Mouse (Mus musculus) gastrocnemius, postnatal 25 days (tissue): ENCODE results near the gene Nbr1. TPM values are rescaled to one million over a fixed set of nuclear protein-coding genes. Genes with fewer than 3 reads are reported as not detected.

Experiments
- DNase-seq: peaks from one replicate; pipeline ENCODE4 v3.0.0; 2022
- long read RNA-seq, 2 experiments: library from polyadenylated mRNA; stranded (forward); transcript quantifications; one replicate each; pipeline ENCODE4 v2.0.0; 2021
- total RNA-seq, 2 experiments: library from RNA; stranded (reverse); gene quantifications; 1 replicate in 1 of 2; 2 replicates in 1 of 2; pipeline ENCODE4 v1.2.3; 2021

The Nbr1 gene
- 10 to 100 TPM; 65.0 to 67.8 TPM for total RNA-seq
- long read RNA-seq, experiment 1, full-length matches to known transcripts, result 7 of 28 reads
- long read RNA-seq, experiment 1, partial matches to known transcripts, result 4 of 28 reads
- long read RNA-seq, experiment 1, other reads (novel, unspliced or antisense), result 17 of 28 reads
- long read RNA-seq, experiment 2, full-length matches to known transcripts, result 13 of 33 reads
- long read RNA-seq, experiment 2, partial matches to known transcripts, result 11 of 33 reads
- long read RNA-seq, experiment 2, other reads (novel, unspliced or antisense), result 9 of 33 reads

- DNase-seq, result peak; percentile 91
Observed at GRCm38 (mm10) chr11:101551751-101552475, at the start of gene Nbr1, which contains the start of gene Brca1. TSS of gene Nbr1 (plus strand) at chr11:101552149. TSS of gene Brca1 (minus strand) at chr11:101551955.

- DNase-seq, result no peak
Observed at GRCm38 (mm10) chr11:101506269-101506780, 45.6 kb upstream of the Nbr1 start.

GRCm38 (mm10) chr11:101507090-101507489 is 44.9 kb upstream of the Nbr1 start:
- DNase-seq, result no peak

- DNase-seq, result no peak
Observed at GRCm38 (mm10) chr11:101518937-101519336, 33.0 kb upstream of the Nbr1 start.

- DNase-seq, result no peak
Observed at GRCm38 (mm10) chr11:101519364-101519763, 32.6 kb upstream of the Nbr1 start.

GRCm38 (mm10) chr11:101524446-101524845 is 27.5 kb upstream of the Nbr1 start:
- no peak for DNase-seq

GRCm38 (mm10) chr11:101525056-101525455 is 26.9 kb upstream of the Nbr1 start:
- no peak for DNase-seq

GRCm38 (mm10) chr11:101525936-101526595 is 25.9 kb upstream of the Nbr1 start:
- no peak for DNase-seq

- DNase-seq, result no peak
Observed at GRCm38 (mm10) chr11:101526686-101527085, 25.3 kb upstream of the Nbr1 start.

GRCm38 (mm10) chr11:101543533-101543932 is 8.4 kb upstream of the Nbr1 start:
- DNase-seq, result no peak

- DNase-seq, result no peak
Observed at GRCm38 (mm10) chr11:101544132-101544531, 7.8 kb upstream of the Nbr1 start.

- DNase-seq, result no peak
Observed at GRCm38 (mm10) chr11:101548526-101548925, 3.4 kb upstream of the Nbr1 start.

- DNase-seq, result peak; percentile 99
Observed at GRCm38 (mm10) chr11:101552476-101553300, 739 bp downstream of the Nbr1 start.

- no peak for DNase-seq
Observed at GRCm38 (mm10) chr11:101553354-101553930, 1.5 kb downstream of the Nbr1 start.

GRCm38 (mm10) chr11:101556541-101556940 is 4.6 kb downstream of the Nbr1 start:
- DNase-seq, result no peak

GRCm38 (mm10) chr11:101556954-101557353 is 5.0 kb downstream of the Nbr1 start:
- no peak for DNase-seq

- no peak for DNase-seq
Observed at GRCm38 (mm10) chr11:101562391-101562790, 10.4 kb downstream of the Nbr1 start.

- DNase-seq, result no peak
Observed at GRCm38 (mm10) chr11:101568421-101568820, 16.5 kb downstream of the Nbr1 start.

- no peak for DNase-seq
Observed at GRCm38 (mm10) chr11:101576116-101576515, 24.2 kb downstream of the Nbr1 start.

- no peak for DNase-seq
Observed at GRCm38 (mm10) chr11:101581081-101581764, 29.3 kb downstream of the Nbr1 start.
